Mouse (Mus musculus): ENCODE measurements around the gene Pakap. TPM values are rescaled to one million over a fixed set of nuclear protein-coding genes. Genes with fewer than 3 reads are reported as not detected.

Pakap gene
- polyA plus RNA-seq, 1 experiment from 2014 or later = 9.8 TPM

GRCm38 (mm10) chr4:57866088-57866487 lies 298.1 kb downstream of the Pakap start:
- Histone ChIP-seq H3K9ac (replicated peaks; ENCODE audit: low read depth, low read length) (no peak overlapping the region), H3K9me3 (ENCODE audit: control insufficient read depth, low read length) (no peaks in the 10 kb centered on the region), H3K27me3 (ENCODE audit: control insufficient read depth, insufficient read depth, low read length) (no peaks in the 10 kb centered on the region), H3K4me1 (ENCODE audit: control insufficient read depth, insufficient read depth, low read length) (peaks cover 10% of the 10 kb centered on the region), H3K4me2 (ENCODE audit: low read depth, low read length) (no peak overlapping the region), H3K4me3 (ENCODE audit: low read depth, low read length) (no peak overlapping the region), H3K27ac (ENCODE audit: low read depth, low read length) (no peak overlapping the region), H3K36me3 (ENCODE audit: control insufficient read depth, insufficient read depth, low read length) (no peaks in the 10 kb centered on the region)
- ATAC-seq (ENCODE audit: low read depth) = no peak
- 34% methylated on average over 2 of the region's 2 CpGs for WGBS

- Histone ChIP-seq H3K9me3 (ENCODE audit: control insufficient read depth, low read length) (no peaks in the 10 kb centered on the region), H3K27me3 (ENCODE audit: control insufficient read depth, insufficient read depth, low read length) (no peaks in the 10 kb centered on the region), H3K4me3 (ENCODE audit: low read depth, low read length) (no peak overlapping the region), H3K27ac (ENCODE audit: low read depth, low read length) (no peak overlapping the region), H3K4me1 (ENCODE audit: control insufficient read depth, insufficient read depth, low read length) (peaks cover 10% of the 10 kb centered on the region), H3K36me3 (ENCODE audit: control insufficient read depth, insufficient read depth, low read length) (no peaks in the 10 kb centered on the region), H3K4me2 (ENCODE audit: low read depth, low read length) (no peak overlapping the region), H3K9ac (replicated peaks; ENCODE audit: low read depth, low read length) (no peak overlapping the region)
- no peak for ATAC-seq (ENCODE audit: low read depth)
- 60% methylated on average over 9 of the region's 9 CpGs for WGBS
These were observed 299.0 kb downstream of the Pakap start for GRCm38 (mm10) chr4:57866990-57867389.

GRCm38 (mm10) chr4:57867454-57867853 lies 299.5 kb downstream of the Pakap start:
- Histone ChIP-seq H3K4me1 (ENCODE audit: control insufficient read depth, insufficient read depth, low read length) (peaks cover 10% of the 10 kb centered on the region), H3K27ac (ENCODE audit: low read depth, low read length) (no peak overlapping the region), H3K9ac (replicated peaks; ENCODE audit: low read depth, low read length) (no peak overlapping the region), H3K4me2 (ENCODE audit: low read depth, low read length) (no peak overlapping the region), H3K9me3 (ENCODE audit: control insufficient read depth, low read length) (no peaks in the 10 kb centered on the region), H3K4me3 (ENCODE audit: low read depth, low read length) (no peak overlapping the region), H3K27me3 (ENCODE audit: control insufficient read depth, insufficient read depth, low read length) (no peaks in the 10 kb centered on the region), H3K36me3 (ENCODE audit: control insufficient read depth, insufficient read depth, low read length) (no peaks in the 10 kb centered on the region)
- 31% methylated on average over 10 of the region's 10 CpGs for WGBS
- ATAC-seq (ENCODE audit: low read depth) = no peak

- Histone ChIP-seq H3K4me3 (ENCODE audit: low read depth, low read length) (no peak overlapping the region), H3K4me2 (ENCODE audit: low read depth, low read length) (no peak overlapping the region), H3K9me3 (ENCODE audit: control insufficient read depth, low read length) (no peaks in the 10 kb centered on the region), H3K27me3 (ENCODE audit: control insufficient read depth, insufficient read depth, low read length) (no peaks in the 10 kb centered on the region), H3K27ac (ENCODE audit: low read depth, low read length) (no peak overlapping the region), H3K4me1 (ENCODE audit: control insufficient read depth, insufficient read depth, low read length) (no peaks in the 10 kb centered on the region), H3K36me3 (ENCODE audit: control insufficient read depth, insufficient read depth, low read length) (no peaks in the 10 kb centered on the region), H3K9ac (replicated peaks; ENCODE audit: low read depth, low read length) (no peak overlapping the region)
- ATAC-seq (ENCODE audit: low read depth) = no peak
- WGBS = 90% methylated on average over 5 of the region's 5 CpGs
These were observed 311.2 kb downstream of the Pakap start for GRCm38 (mm10) chr4:57879137-57879536.

- no peak overlapping the region for H3K27ac ChIP-seq (ENCODE audit: low read depth, low read length)
- H3K9me3 ChIP-seq (ENCODE audit: control insufficient read depth, low read length) = no peaks in the 10 kb centered on the region
- no peaks in the 10 kb centered on the region for H3K4me1 ChIP-seq (ENCODE audit: control insufficient read depth, insufficient read depth, low read length)
- no peaks in the 10 kb centered on the region for H3K36me3 ChIP-seq (ENCODE audit: control insufficient read depth, insufficient read depth, low read length)
- H3K27me3 ChIP-seq (ENCODE audit: control insufficient read depth, insufficient read depth, low read length) = no peaks in the 10 kb centered on the region
- 11% methylated on average over 6 of the region's 6 CpGs for WGBS
- H3K4me2 ChIP-seq (ENCODE audit: low read depth, low read length) = no peak overlapping the region
- no peak overlapping the region for H3K9ac ChIP-seq (replicated peaks; ENCODE audit: low read depth, low read length)
- H3K4me3 ChIP-seq (ENCODE audit: low read depth, low read length) = no peak overlapping the region
- peak; percentile 66 for ATAC-seq (ENCODE audit: low read depth)
These were observed 311.9 kb downstream of the Pakap start for GRCm38 (mm10) chr4:57879804-57880357.

GRCm38 (mm10) chr4:57883520-57884421 lies 315.8 kb downstream of the Pakap start:
- 74% methylated on average over 7 of the region's 7 CpGs for WGBS
- H3K36me3 ChIP-seq (ENCODE audit: control insufficient read depth, insufficient read depth, low read length) = no peaks in the 10 kb centered on the region
- no peaks in the 10 kb centered on the region for H3K27me3 ChIP-seq (ENCODE audit: control insufficient read depth, insufficient read depth, low read length)
- no peak overlapping the region for H3K4me2 ChIP-seq (ENCODE audit: low read depth, low read length)
- no peaks in the 10 kb centered on the region for H3K9me3 ChIP-seq (ENCODE audit: control insufficient read depth, low read length)
- no peak overlapping the region for H3K27ac ChIP-seq (ENCODE audit: low read depth, low read length)
- no peak for ATAC-seq (ENCODE audit: low read depth)
- H3K4me1 ChIP-seq (ENCODE audit: control insufficient read depth, insufficient read depth, low read length) = no peaks in the 10 kb centered on the region; the same call in 1 of the 2 replicates
- no peak overlapping the region for H3K9ac ChIP-seq (replicated peaks; ENCODE audit: low read depth, low read length)
- no peak overlapping the region for H3K4me3 ChIP-seq (ENCODE audit: low read depth, low read length)

GRCm38 (mm10) chr4:57884511-57884910 lies 316.5 kb downstream of the Pakap start:
- Histone ChIP-seq H3K27ac (ENCODE audit: low read depth, low read length) (no peak overlapping the region), H3K4me2 (ENCODE audit: low read depth, low read length) (no peak overlapping the region), H3K4me1 (ENCODE audit: control insufficient read depth, insufficient read depth, low read length) (no peaks in the 10 kb centered on the region; the same call in 1 of the 2 replicates), H3K27me3 (ENCODE audit: control insufficient read depth, insufficient read depth, low read length) (no peaks in the 10 kb centered on the region), H3K4me3 (ENCODE audit: low read depth, low read length) (no peak overlapping the region), H3K9ac (replicated peaks; ENCODE audit: low read depth, low read length) (no peak overlapping the region), H3K9me3 (ENCODE audit: control insufficient read depth, low read length) (no peaks in the 10 kb centered on the region), H3K36me3 (ENCODE audit: control insufficient read depth, insufficient read depth, low read length) (no peaks in the 10 kb centered on the region)
- ATAC-seq (ENCODE audit: low read depth) = no peak
- WGBS = 87% methylated on average over 3 of the region's 3 CpGs

GRCm38 (mm10) chr4:57885186-57885585 lies 317.2 kb downstream of the Pakap start:
- H3K27ac ChIP-seq (ENCODE audit: low read depth, low read length) = no peak overlapping the region
- ATAC-seq (ENCODE audit: low read depth) = no peak
- H3K36me3 ChIP-seq (ENCODE audit: control insufficient read depth, insufficient read depth, low read length) = no peaks in the 10 kb centered on the region
- no peak overlapping the region for H3K4me2 ChIP-seq (ENCODE audit: low read depth, low read length)
- H3K4me3 ChIP-seq (ENCODE audit: low read depth, low read length) = no peak overlapping the region
- H3K9ac ChIP-seq (replicated peaks; ENCODE audit: low read depth, low read length) = no peak overlapping the region
- H3K9me3 ChIP-seq (ENCODE audit: control insufficient read depth, low read length) = no peaks in the 10 kb centered on the region
- no peaks in the 10 kb centered on the region; the same call in 1 of the 2 replicates for H3K4me1 ChIP-seq (ENCODE audit: control insufficient read depth, insufficient read depth, low read length)
- WGBS = 45% methylated on average over 2 of the region's 2 CpGs
- no peaks in the 10 kb centered on the region for H3K27me3 ChIP-seq (ENCODE audit: control insufficient read depth, insufficient read depth, low read length)

Measured in neural tube, embryonic 14.5 days (tissue).